Mouse (Mus musculus) kidney, adult 11 months (tissue): ENCODE data around the gene Zbtb40.

ENCODE experiments used
- DNase-seq: peaks from one replicate; pipeline ENCODE4 v3.0.0; 2022

Zbtb40 gene

GRCm38 (mm10) chr4:137032456-137032855 is 16.1 kb downstream of the Zbtb40 start:
- no peak for DNase-seq

- DNase-seq = peak; percentile 24
Observed at GRCm38 (mm10) chr4:137031319-137031718, 17.3 kb downstream of the Zbtb40 start.

GRCm38 (mm10) chr4:137029348-137029747 is 19.3 kb downstream of the Zbtb40 start:
- DNase-seq = peak; percentile 17

GRCm38 (mm10) chr4:137027051-137027450 is 21.6 kb downstream of the Zbtb40 start:
- no peak for DNase-seq

GRCm38 (mm10) chr4:137025570-137025969 is 23.0 kb downstream of the Zbtb40 start:
- no peak for DNase-seq

- DNase-seq = no peak
Observed at GRCm38 (mm10) chr4:137025133-137025532, 23.5 kb downstream of the Zbtb40 start.

DNA sequence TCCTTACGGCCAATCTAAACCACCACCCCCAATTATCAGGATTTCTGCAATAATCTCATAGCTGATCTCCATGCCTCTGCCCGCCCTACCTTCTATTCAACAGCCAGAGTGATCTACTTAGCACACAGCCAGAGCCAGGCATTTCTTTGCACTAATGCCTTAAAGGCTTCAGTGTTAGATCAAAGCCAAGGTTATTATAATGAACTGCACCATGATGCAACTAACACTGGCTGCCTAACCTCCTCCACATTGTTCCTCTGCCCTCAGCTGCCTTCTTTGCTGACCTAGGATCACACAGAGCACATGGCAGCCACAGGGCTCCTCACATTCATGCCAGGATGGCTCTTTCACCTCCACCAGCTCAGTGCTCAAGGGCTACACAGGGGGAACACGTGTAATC is 28.5 kb downstream of the Zbtb40 start:
- DNase-seq = no peak

DNA sequence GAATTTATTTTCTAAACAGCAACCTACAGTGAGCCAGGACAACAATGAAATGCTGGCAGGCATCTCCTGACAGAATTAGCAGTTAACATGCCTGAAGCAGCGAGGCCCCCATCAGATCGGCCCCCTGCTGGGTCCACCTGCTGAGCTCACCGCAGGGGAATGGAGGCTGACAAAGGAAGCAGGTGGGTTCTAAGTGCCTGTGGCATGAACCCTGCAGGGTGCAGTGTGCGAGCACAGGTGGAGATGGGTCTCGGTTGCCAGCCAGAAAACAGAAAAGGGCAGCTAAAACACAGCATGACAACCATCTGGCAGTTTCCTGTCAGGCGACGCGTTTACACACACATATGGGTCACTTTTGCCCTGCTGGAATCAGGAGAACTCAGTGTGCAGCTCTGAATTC is 32.7 kb downstream of the Zbtb40 start:
- no peak for DNase-seq

- no peak for DNase-seq
Observed at GRCm38 (mm10) chr4:137015476-137015856, 33.1 kb downstream of the Zbtb40 start.

GRCm38 (mm10) chr4:137014654-137015475 is 33.7 kb downstream of the Zbtb40 start:
- no peak for DNase-seq

GRCm38 (mm10) chr4:137014124-137014523 is 34.5 kb downstream of the Zbtb40 start:
- DNase-seq = no peak

DNA sequence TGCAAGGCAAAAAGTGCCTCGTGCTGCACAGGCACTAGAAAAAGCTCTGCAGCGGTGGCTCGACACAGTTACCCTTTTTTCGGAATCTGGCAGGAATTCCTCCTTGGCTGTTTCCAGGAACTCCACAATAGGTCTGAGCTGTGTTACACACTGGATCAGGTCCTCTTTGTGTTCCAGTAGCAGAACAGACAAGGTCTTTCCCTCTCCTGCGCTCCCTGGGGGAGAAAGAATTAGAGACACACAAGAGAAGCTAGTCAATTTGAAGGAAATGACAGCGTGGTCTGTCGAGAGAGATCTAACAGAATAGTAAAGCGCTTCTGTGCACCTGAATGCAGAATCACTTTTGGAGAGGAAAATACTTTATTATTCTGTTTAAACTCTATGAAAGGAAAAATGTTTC is 41.6 kb downstream of the Zbtb40 start:
- no peak for DNase-seq

DNA sequence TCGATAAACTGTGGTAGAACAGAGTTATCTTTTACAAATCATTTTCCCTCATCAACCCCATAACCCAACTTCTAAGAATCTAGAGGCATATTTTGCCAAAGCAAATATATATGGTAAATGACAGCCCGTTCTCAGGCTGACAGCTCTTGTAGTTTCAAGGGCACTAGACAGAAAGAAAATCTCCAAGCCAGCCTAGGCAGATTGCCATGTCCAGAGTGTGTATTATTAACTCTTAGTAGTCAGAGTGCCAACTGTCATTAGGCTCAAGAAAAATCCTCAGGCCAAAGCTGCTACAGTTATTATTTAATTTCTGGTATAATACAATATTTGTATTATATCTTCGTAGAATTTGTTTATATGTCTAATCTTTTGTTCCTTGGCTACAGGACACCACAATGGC is 46.8 kb downstream of the Zbtb40 start:
- peak; percentile 16 for DNase-seq

GRCm38 (mm10) chr4:137001020-137001419 is 47.6 kb downstream of the Zbtb40 start:
- no peak for DNase-seq

- no peak for DNase-seq
Observed at GRCm38 (mm10) chr4:136998371-136998770, 50.2 kb downstream of the Zbtb40 start.

DNA sequence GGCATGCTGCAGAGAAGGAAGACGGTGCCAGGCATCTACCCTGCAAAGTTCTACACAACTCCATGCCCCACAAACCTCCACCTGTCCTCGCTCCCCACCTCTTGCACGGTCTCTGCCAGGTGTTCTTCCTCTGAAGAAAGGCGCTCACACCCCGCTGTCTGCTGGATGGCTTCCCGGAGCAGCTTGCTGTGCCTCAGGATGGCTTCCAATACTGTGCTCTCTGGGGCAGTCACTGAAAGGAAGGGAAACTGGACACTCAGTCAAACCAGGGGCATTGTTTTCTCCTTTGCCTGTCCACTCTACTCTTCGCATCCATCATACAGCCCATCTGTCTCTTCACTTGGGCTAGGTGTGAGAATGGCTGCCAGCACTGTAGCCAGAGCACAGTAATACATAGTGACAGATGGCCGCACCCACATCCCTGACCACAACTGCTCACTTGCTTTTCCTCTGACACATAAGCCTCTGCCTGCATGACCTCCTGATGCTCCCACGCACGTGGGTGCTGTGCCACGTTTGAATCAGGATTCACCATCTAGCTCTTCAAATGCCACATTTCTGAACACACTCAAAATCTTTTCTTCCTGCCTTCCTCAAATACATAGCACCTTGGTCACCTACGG is 50.8 kb downstream of the Zbtb40 start:
- no peak for DNase-seq

GRCm38 (mm10) chr4:136996933-136997332 is 51.7 kb downstream of the Zbtb40 start:
- DNase-seq = no peak

- DNase-seq = no peak
Observed at GRCm38 (mm10) chr4:136995361-136995760, 53.2 kb downstream of the Zbtb40 start.

DNA sequence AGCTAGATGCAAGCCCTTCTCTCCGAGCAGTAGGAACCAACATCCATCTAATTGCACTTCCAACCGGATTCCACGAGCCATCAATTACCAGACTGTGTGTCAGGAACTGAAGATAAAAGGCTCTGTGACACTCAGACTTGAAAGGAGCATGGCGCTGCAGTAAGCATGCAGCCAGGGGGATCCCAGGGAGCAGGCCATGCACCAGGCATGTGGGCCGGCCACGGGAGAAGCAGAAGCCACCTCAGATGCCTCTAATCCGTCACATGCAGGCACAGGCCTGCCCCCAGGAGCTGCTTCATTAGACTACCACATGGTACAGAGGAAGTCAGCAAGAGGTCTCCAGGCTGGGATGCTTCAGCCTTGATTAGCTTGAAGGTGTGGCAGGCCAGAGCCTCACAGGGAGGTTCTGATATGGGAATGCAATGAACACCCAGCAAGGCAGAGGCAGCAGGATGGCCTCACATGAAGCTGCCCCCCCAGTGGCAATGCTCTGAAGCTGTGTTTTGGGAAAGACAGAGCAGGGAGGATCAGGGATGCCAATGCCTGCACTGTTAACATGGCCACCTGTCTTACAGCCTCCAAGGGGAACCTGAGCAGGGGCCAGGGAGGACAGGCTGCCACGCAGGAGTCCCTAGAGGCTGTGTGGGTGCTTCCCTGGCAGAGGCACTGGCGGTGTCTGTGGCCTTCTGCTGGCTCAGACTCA is 66.5 kb downstream of the Zbtb40 start:
- DNase-seq = no peak

DNA sequence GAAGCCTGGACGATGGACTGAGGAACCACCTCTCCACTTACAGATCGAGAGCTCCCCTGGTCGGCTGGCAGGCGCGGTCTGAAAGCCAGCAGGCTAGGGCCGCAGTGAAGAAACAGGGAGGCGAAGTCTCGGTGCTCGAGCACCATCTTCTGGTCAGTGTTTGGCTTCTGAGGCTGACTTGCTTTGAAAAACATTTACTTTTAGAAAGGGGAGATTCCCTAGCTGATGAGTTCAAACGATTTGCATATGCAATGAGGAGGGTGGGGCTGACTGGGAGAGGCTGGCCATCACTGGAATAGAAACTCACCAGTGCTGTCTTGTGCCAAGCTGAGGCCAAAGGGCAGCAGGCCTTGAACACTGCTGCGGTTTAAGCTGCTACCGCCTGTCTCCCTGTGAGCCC is 67.3 kb downstream of the Zbtb40 start:
- peak; percentile 87 for DNase-seq

GRCm38 (mm10) chr4:136980921-136981320 is 67.7 kb downstream of the Zbtb40 start:
- peak; percentile 15 for DNase-seq

GRCm38 (mm10) chr4:136977244-136977643 is 71.4 kb downstream of the Zbtb40 start:
- DNase-seq = no peak

- peak; percentile 21 for DNase-seq
Observed at GRCm38 (mm10) chr4:136970939-136971338, 77.7 kb downstream of the Zbtb40 start.
